8 mouse cellular contexts compared by ENCODE assay signal in genomic region chr19:36348161-36348800, GRCm38 (mm10). TPM values are rescaled to one million over a fixed set of nuclear protein-coding genes. Genes with fewer than 3 reads are reported as not detected.
DNase-seq lines count a peak whose midpoint lies in the region; ATAC-seq and TF ChIP-seq lines count a peak whose summit lies in the region.

Gene Pcgf5 (plus strand): TSS chr19:36348309.

- peaks cover 3 to 11% of the 10 kb centered on the region in 2 experiments for H3K4me1 ChIP-seq in heart, embryonic 14.5 days (ENCODE audit: control insufficient read depth in 2 of 2, insufficient read depth in 2 of 2, low read length in 2 of 2)
- H3K4me1 ChIP-seq in liver, embryonic 12.5 days: peaks cover 8% of the 10 kb centered on the region; the same call in 1 of the 2 replicates

- DNase-seq in 3134 (ENCODE audit: extremely low read depth, insufficient read length, low spot score): peak; percentile 85
- DNase-seq in brain, adult 2 months (ENCODE audit: low read depth, low spot score): peak; percentile 83
- peak; percentile 71 for DNase-seq in kidney, postnatal 10 days
- DNase-seq in spleen, postnatal 36 days (ENCODE audit: low spot score in 2 of 2): peak; percentile 41 to 50

- H3K4me2 ChIP-seq in heart, embryonic 14.5 days (ENCODE audit: low read length): peak within 1 kb of the TSS; percentile 94
- peak within 1 kb of the TSS; percentile 91 for H3K4me2 ChIP-seq in liver, embryonic 12.5 days
- peak within 1 kb of the TSS; percentile 74 for H3K4me2 ChIP-seq in myocyte (ENCODE audit: low read depth)

- H3ac ChIP-seq in myocyte (ENCODE audit: control insufficient read depth, insufficient read length): peak within 1 kb of the TSS; percentile 87

- H3K79me2 ChIP-seq in myocyte (ENCODE audit: control insufficient read depth, insufficient read depth): no peaks in the 10 kb centered on the region

- peak within 1 kb of the TSS; percentile 89 for H3K9ac ChIP-seq in heart, embryonic 14.5 days (ENCODE audit: low read length)
- peak within 1 kb of the TSS; percentile 60 for H3K9ac ChIP-seq in liver, embryonic 12.5 days

- WGBS in heart, embryonic 14.5 days: under 1% methylated on average over 82 of the region's 92 CpGs
- WGBS in liver, embryonic 12.5 days (ENCODE audit: insufficient replicate concordance): under 1% methylated on average over 79 of the region's 92 CpGs

- peak within 1 kb of the TSS; percentile 67 to 82 for H3K27ac ChIP-seq in heart, embryonic 14.5 days (replicated peaks in 1 of 2; ENCODE audit: control insufficient read depth in 1 of 2, insufficient read depth in 1 of 2, low read depth in 2 of 2, low read length in 2 of 2)
- no peak within 1 kb of the TSS for H3K27ac ChIP-seq in liver, embryonic 12.5 days

- peak; percentile 68 for TF ChIP-seq POLR2A in myocyte (IDR thresholded peaks at IDR 0.05; ENCODE audit: insufficient read length, low read depth)

- no peaks in the 10 kb centered on the region for H3K9me3 ChIP-seq in heart, embryonic 14.5 days (ENCODE audit: control insufficient read depth, low read length)
- no peaks in the 10 kb centered on the region for H3K9me3 ChIP-seq in liver, embryonic 12.5 days (replicated peaks)

- no peaks in the 10 kb centered on the region for H3K36me3 ChIP-seq in heart, embryonic 14.5 days (ENCODE audit: control insufficient read depth, insufficient read depth, low read length)
- no peaks in the 10 kb centered on the region for H3K36me3 ChIP-seq in liver, embryonic 12.5 days
- no peaks in the 10 kb centered on the region for H3K36me3 ChIP-seq in myocyte (ENCODE audit: control insufficient read depth, insufficient read depth)

- H3K27me3 ChIP-seq in heart, embryonic 14.5 days (ENCODE audit: control insufficient read depth, insufficient read depth, low read length): peaks cover 7% of the 10 kb centered on the region; the same call in 1 of the 2 replicates
- peaks cover 65% of the 10 kb centered on the region for H3K27me3 ChIP-seq in liver, embryonic 12.5 days (replicated peaks)
- no peaks in the 10 kb centered on the region for H3K27me3 ChIP-seq in myocyte (ENCODE audit: control insufficient read depth, insufficient read depth, insufficient read length)

- ATAC-seq in erythroid progenitor cell, adult 5-6 weeks (replicated peaks; ENCODE audit: low FRiP score, poor library complexity, severe bottlenecking): no peak
- peak; percentile 68 for ATAC-seq in heart, embryonic 14.5 days (ENCODE audit: insufficient number of reproducible peaks, insufficient read depth, low FRiP score, low read depth)
- ATAC-seq in liver, embryonic 12.5 days: peak; percentile 67

- peak within 1 kb of the TSS; percentile 60 to 91 for H3K4me3 ChIP-seq in heart, embryonic 14.5 days (ENCODE audit: control insufficient read depth in 1 of 2, insufficient read depth in 1 of 2, low read depth in 1 of 2, low read length in 2 of 2)
- H3K4me3 ChIP-seq in liver, embryonic 12.5 days: peak within 1 kb of the TSS; percentile 66
- peak within 1 kb of the TSS; percentile 27 for H3K4me3 ChIP-seq in myocyte

TF ChIP-seq in myocyte, 11 proteins besides CTCF, POLR2A, EP300 and RAD21:
- TF ChIP-seq SRF (IDR thresholded peaks at IDR 0.05; ENCODE audit: control insufficient read depth, insufficient read length, low read depth) (peak; percentile 14), POLR2AphosphoS2 (IDR thresholded peaks at IDR 0.05; ENCODE audit: insufficient read length, low read depth) (no peak), E2F4 (IDR thresholded peaks at IDR 0.05; ENCODE audit: insufficient read depth) (no peak), TCF3 (IDR thresholded peaks at IDR 0.05; ENCODE audit: insufficient read length, low read depth) (no peak), MAX (IDR thresholded peaks at IDR 0.05; ENCODE audit: low read depth) (no peak), MYOD1 (IDR thresholded peaks at IDR 0.05; ENCODE audit: control insufficient read depth in 1 of 3, insufficient read length in 2 of 3, low read depth in 2 of 3) (peak in 1 of 3 experiments; percentile 31), CEBPB (IDR thresholded peaks at IDR 0.05; ENCODE audit: insufficient read depth, poor library complexity, severe bottlenecking) (no peak), REST (IDR thresholded peaks at IDR 0.05; ENCODE audit: insufficient read depth, insufficient read length) (no peak), MYOG (IDR thresholded peaks at IDR 0.05; ENCODE audit: control insufficient read depth in 1 of 3, insufficient read depth in 1 of 3, insufficient read length in 2 of 3, low read depth in 2 of 3) (no peak), USF1 (IDR thresholded peaks at IDR 0.05; ENCODE audit: low read depth) (no peak), TCF12 (IDR thresholded peaks at IDR 0.05; ENCODE audit: insufficient read depth, poor library complexity, severe bottlenecking) (no peak)

RNA-seq across cellular contexts. Expression of gene Pcgf5, which starts in this region (rescaled TPM):
- total RNA-seq in erythroid progenitor cell, adult 5-6 weeks (2015; ENCODE audit: low replicate concordance): 71.7 and 72.1 TPM in 2 replicates
- 93.1 and 138 TPM in 2 replicates for total RNA-seq in erythroid progenitor cell, adult 5-6 weeks (2017; ENCODE audit: low replicate concordance)
- 49.9 and 53.7 TPM in 2 replicates for polyA plus RNA-seq in heart, embryonic 14.5 days (2014; fragmentation: Nextera tagmentation; extraction: Ambion mirVana)
- polyA plus RNA-seq in liver, embryonic 12.5 days (2016; fragmentation: Nextera tagmentation; extraction: Ambion mirVana): 23.6 and 26.0 TPM in 2 replicates
- 13.9 TPM for polyA plus RNA-seq in myocyte (2012; fragmentation: generic; extraction: Trizol)
